Mouse (Mus musculus): ENCODE data around the gene Dgkh.
"Not testable (repeated sequence)": the region's sequence is repeated elsewhere in the genome, so short reads cannot be mapped to it uniquely, and the experiment has no call there.

The Dgkh gene

GRCm38 (mm10) chr14:78630923-78631875 lies 101.4 kb downstream of the Dgkh start:
- DNase-seq (ENCODE audit: low read depth, low spot score): no peak

DNA sequence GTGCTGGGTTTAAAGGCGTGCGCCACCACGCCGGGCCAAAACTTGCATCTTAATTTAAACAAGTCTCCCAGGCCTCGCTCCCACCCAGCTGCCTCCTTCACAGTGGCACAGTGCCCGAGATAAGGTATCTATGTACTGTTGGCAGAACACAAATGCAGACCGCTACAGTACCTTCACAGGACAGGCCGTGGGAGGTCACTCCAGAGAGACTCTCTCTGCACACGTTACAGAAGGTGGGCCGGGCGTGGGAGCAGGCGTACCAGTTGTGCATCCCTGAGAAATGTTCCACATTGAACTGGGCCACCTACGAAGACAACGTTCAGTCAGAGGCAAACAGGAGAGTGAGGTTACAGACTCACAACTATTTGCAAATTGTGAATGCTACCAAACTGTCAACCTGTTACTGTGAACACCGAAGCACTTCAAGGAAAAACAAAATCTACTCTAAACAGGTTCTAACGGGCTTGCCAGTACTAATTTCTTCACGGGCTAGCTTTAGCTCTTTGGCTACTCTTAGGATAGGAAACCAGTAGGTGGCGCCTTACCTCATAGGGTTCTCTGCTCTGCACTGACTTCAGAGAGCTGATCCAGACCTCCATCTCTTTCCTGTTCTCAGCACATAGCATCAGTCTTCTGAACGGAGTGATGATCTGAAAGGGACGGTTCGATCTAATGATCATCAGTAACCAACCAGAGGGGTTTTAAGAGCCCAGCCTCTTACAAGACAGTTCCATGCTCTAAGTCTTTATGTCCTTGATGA lies 104.9 kb downstream of the Dgkh start:
- DNase-seq (ENCODE audit: low read depth, low spot score): no peak

DNA sequence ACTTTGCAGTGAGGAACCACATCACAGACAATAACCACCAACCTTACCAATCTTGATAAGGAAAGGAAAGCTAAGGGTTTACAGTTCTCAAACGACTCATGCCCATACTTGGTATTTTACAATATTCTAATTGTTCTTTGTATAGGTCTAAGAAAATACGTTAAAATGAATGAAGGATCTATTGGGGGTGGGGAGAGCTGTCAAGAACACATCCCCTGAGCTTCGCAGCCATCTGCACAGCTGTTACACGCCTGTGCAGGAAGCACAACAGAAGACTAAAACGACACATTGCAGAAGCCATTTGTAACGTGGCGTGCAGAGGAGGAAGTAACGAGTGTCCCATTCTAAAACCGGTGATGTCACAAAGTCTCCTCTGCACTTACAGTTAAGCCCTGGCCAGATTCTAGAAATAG lies 113.7 kb downstream of the Dgkh start:
- no peak for DNase-seq (ENCODE audit: low read depth, low spot score)

DNA sequence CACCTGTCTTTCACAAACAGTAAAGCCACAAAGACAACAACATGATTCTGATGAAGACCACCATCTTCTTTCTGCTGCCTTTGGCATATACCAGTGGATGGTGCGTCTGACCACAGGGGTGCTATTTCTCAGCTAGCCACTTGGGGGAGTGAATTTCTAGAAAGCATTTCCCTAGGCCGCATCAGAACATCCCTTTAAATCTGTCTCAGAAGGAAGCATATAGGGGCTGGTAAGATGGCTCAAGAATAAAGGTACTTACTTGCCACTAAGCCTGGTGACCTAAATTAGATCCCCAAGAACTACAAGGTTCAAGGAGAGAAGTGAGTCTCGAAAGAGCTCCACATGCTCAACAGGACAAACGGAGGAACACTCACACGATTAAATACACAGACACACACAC lies 119.0 kb downstream of the Dgkh start:
- peak; percentile 31 for DNase-seq (ENCODE audit: low read depth, low spot score)

DNA sequence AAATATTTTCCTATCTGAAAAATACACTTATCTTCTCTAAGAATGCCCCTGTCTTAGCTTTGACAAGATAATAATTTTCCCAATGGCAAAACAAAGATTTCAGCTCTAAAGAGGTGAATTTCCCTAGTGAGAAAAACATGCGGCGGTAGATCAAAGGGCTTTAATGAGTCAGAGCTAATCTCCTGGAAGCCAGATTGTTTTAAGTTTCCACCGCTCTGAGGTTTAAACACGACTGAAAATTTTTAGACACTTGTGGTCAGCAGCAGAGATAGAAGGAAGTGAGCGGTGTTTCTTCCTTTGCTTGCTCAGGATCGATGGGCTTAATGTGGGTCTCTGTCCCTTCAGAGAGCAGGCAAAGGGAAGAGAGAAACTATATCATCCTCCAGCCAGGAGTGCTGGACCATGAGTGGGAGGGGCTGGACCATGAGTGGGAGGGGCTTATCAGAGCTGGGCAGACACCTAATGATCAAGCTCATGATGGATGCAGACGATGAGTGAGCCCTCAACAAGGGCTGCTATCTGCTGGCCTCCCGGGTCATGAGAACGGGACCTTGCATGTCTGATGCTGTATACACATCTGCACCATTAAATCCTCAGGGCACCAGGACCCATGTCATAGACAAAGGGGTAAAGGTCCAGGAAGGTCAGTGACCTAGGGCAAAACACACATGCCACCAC lies 120.3 kb downstream of the Dgkh start:
- no peak for DNase-seq (ENCODE audit: low read depth, low spot score)

- DNase-seq (ENCODE audit: low read depth, low spot score): no peak
Measured at GRCm38 (mm10) chr14:78594916-78595315, 137.7 kb downstream of the Dgkh start.

- no peak for DNase-seq (ENCODE audit: low read depth, low spot score)
Measured at GRCm38 (mm10) chr14:78592965-78593364, 139.6 kb downstream of the Dgkh start.

- peak; percentile 71 for DNase-seq (ENCODE audit: low read depth, low spot score)
Measured at GRCm38 (mm10) chr14:78590335-78590734, 142.2 kb downstream of the Dgkh start.

- DNase-seq (ENCODE audit: low read depth, low spot score): no peak
Measured at GRCm38 (mm10) chr14:78584222-78584621, 148.4 kb downstream of the Dgkh start.

DNA sequence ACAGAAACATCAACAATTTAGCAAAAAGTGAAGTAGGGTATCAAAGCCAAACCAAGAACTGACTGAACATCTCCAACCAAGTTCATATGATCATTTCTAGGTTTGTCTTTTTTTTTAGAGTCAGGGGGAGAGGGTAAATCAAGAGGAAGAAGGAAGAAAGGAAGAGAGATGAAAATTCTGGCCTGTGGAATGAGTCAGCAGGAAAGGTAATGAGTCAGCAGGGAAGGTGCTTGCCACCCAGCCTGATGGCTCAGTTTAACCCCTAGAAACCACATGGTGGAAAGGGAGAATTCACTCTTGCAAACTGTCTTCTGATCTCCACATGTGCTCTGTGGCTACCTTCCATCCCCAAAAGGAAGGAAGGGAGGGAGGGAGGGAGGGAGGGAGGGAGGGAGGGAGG lies 149.4 kb downstream of the Dgkh start:
- no peak for DNase-seq (ENCODE audit: low read depth, low spot score)

GRCm38 (mm10) chr14:78575899-78576298 lies 156.7 kb downstream of the Dgkh start:
- DNase-seq (ENCODE audit: low read depth, low spot score): no peak

GRCm38 (mm10) chr14:78568410-78568809 lies 164.2 kb downstream of the Dgkh start:
- no peak for DNase-seq (ENCODE audit: low read depth, low spot score)

GRCm38 (mm10) chr14:78566431-78566830 lies 166.1 kb downstream of the Dgkh start:
- DNase-seq (ENCODE audit: low read depth, low spot score): peak; percentile 5

DNA sequence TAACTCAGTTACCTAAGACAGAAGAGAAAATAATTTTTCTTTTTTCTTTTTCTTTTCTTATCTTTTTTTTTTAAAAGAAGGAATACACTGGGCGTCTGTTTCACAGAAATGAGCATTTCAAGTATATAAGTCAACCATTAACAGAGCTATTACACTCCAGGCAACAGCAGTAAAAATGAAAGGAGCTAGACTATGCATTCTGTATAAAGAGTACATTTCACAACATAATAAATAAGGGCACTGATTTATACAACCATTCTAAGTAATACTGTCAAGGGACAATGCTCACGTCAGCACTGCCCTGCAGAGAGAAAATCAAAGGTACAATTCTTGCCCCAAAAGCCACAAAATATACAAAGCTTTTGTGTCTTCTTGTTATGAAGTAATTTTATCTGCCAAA lies 168.3 kb downstream of the Dgkh start:
- DNase-seq (ENCODE audit: low read depth, low spot score): no peak

DNA sequence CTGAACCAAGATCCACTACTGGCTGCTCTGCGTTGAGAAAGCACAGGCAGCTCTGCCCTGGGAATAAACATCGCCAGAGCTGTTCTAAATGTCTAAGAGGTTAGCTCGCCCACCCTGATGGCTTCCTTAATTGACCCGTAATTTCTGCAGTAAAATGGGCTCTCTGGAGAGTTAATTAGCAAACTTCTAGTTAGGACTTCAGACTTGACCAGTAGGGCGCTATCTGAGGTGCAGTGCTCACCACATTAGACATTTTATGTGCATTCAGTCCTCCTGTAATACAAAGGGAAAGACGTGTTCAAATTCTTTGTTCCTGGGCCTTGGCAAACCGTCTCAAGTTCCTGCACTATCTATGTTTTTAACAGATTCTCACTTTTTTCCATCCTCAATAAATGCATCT lies 169.4 kb downstream of the Dgkh start:
- DNase-seq (ENCODE audit: low read depth, low spot score): no peak

- DNase-seq (ENCODE audit: low read depth, low spot score): no peak
Measured at GRCm38 (mm10) chr14:78562121-78562520, 170.5 kb downstream of the Dgkh start.

GRCm38 (mm10) chr14:78559042-78559441 lies 173.5 kb downstream of the Dgkh start:
- DNase-seq (ENCODE audit: low read depth, low spot score): no peak

DNA sequence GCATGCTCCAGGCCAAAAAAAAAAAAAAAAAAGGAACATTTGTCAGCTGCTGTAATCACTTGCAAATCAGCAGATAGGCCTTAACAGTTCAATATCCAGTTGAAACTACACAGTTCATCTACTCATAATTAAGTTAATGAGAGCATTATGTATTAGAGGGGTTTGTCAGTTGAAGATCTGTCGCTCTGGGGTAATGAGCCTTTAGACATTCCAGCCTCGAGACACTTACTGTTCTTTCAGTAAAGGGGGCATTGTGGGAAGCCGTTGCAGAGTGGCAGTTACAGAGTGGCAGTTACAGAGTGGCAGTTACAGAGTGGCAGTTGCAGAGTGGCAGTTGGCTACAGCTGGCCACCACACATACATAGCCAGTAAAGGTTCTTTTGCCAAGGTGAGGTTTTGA lies 177.7 kb downstream of the Dgkh start:
- DNase-seq (ENCODE audit: low read depth, low spot score): not testable (repeated sequence)

DNA sequence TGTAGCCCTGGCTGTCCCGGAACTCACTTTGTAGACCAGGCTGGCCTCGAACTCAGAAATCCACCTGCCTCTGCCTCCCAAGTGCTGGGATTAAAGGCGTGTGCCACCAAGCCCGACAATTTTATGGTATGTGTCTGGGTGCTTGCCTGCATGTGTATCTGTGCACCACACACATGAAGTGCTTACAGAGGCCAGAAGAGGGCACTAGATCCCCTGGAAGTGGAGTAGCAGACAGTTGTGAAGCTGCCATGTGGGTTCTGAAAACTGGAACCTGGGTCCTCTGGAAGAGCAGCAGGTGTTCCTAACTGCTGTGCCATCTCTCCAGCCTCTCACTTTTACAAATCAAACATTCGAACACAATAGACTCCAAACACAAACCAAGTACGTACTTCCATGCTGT lies 178.9 kb downstream of the Dgkh start:
- no peak for DNase-seq (ENCODE audit: low read depth, low spot score)

DNA sequence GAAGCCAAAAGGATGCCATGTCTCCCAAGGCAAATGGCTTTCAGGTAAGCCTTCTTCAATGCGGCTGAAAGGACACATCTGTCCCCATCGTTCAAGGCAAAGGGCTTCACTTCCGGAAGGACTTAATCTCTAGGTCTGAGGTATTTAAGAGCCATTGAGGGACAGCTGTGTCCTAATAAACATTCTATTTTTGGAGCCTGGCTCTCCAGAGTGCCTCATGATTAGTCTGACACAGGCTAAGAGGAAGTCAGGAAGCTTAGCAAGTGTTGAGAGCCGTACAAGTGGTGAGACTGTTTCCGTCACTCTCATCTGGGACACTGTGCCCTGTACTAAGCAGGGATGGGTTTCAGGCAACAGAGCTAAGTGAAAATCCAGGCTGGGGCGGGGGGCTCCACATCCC lies 183.8 kb downstream of the Dgkh start:
- no peak for DNase-seq (ENCODE audit: low read depth, low spot score)

GRCm38 (mm10) chr14:78541319-78541718 lies 191.3 kb downstream of the Dgkh start:
- no peak for DNase-seq (ENCODE audit: low read depth, low spot score)

DNA sequence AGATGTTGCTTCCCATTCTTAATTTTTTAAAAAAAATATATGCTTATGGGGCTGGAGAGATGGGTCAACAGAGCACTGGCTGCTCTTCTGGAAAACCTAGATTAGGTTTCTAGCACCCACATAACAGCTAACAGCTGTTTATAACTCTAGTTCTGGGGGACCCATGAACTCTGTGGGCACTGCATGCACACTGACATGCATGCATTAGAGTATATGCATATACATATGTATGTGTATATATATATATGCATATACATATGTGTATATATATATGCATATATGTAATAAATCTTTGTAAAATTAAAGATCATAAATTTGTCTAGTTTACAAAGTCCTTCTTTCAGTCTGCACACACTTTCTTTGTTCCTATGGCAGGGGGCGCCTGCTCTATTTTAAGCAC lies 192.8 kb downstream of the Dgkh start:
- DNase-seq (ENCODE audit: low read depth, low spot score): no peak
